Mouse (Mus musculus) bone marrow, adult 2 months (tissue): ENCODE data around the gene Carns1.
"Not testable (repeated sequence)": the region's sequence is repeated elsewhere in the genome, so short reads cannot be mapped to it uniquely, and the experiment has no call there.

ENCODE experiments used
- CTCF ChIP-seq: fragments of 200-500 bp; IDR thresholded peaks from 2 replicates; pipeline ENCODE4 v1.5.1; 2011; ENCODE audit warnings: low read length, control low read depth; ENCODE audit not compliant: control insufficient read depth, insufficient read depth
- POLR2A ChIP-seq: fragments of 200-500 bp; IDR thresholded peaks from 2 replicates; pipeline ENCODE4 v1.6.1; 2011; ENCODE audit warnings: low read depth, mild to moderate bottlenecking, control low read depth, low read length, borderline replicate concordance; ENCODE audit not compliant: control insufficient read depth

GRCm38 (mm10) chr19:4135963-4136345, 39.3 kb downstream of the Carns1 start:
- peak; percentile 55; the same call in 1 of the 2 replicates for TF ChIP-seq CTCF
- not testable (repeated sequence) for TF ChIP-seq POLR2A
